Mouse (Mus musculus): Measurements from ENCODE around the gene Tnr. TPM values are rescaled to one million over a fixed set of nuclear protein-coding genes. Genes with fewer than 3 reads are reported as not detected.
A peak's percentile ranks its signal among the peaks of the same experiment; 100 is the strongest.

Tnr gene
- polyA plus RNA-seq, 1 experiment from 2014 or later = not detected

DNA sequence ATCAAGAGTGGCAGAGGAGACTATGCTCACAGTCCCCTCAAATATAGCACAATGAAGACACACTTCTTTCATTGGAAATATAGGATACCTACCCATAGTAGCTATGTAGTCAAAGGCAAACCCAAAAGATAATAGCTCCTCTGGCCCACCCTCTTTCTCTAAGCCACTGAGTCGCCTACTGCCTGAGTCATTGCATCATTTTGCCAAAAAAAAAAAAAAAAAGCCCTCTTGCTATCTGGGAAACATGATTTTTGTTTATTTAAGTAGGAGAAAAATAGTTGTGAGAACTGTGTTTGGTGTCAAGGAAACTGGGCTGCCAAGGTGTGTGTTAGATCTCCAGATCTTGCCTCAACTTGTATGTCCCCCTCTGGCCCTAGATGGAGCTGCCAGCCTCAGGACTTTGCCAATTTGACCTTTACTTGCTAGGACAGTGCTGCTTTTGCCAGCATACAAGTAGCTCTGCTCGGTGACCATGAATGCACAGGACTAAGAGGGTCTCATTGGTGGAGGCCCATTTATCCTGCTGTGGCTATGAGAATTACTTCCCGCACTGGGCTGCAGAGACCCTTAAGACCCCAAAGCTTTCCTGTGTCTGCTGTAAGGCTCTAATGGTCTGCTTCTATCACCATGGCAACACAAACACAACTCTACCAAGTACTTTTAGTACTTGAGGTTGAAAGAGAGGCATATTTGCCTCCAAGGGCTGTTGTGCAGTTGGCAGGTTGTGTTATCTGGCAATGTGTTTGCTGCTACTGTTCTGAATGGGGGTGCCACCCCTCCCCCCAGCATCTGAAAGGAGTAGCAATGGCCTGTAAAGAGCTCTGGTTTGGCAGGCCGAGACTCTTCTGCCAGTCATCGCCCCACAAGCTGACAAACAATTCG is 137.3 kb downstream of the Tnr start:
- Histone ChIP-seq H3K4me3 (no peak overlapping the region), H3K9me3 (replicated peaks) (no peaks in the 10 kb centered on the region), H3K27ac (no peak overlapping the region), H3K4me1 (peaks cover 41% of the 10 kb centered on the region), H3K27me3 (ENCODE audit: low read depth, poor library complexity, severe bottlenecking) (no peaks in the 10 kb centered on the region), H3K36me3 (no peaks in the 10 kb centered on the region)
- no peak for DNase-seq (ENCODE audit: low spot score)
- 69% methylated on average over 6 of the region's 6 CpGs for WGBS

DNA sequence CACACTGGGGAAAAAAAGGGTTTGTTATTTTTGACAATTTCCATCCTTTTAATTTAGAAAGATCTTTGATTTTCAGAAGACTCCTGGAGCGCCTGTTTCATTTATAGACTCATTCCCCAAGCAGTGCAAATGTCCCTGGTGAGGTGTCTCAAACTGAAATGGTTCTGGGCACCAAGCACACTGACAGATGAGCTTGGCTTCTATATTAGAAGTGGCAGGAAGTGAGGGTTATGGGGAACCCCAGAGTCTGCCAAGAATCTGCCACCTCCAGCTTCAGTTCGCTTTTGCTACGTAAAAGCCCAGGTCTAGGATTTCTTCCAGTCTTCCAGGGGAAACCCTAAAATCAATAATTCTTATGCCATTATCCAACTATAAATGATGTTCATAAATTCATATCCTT is 140.9 kb downstream of the Tnr start:
- H3K27me3 ChIP-seq (ENCODE audit: low read depth, poor library complexity, severe bottlenecking) = no peaks in the 10 kb centered on the region

DNA sequence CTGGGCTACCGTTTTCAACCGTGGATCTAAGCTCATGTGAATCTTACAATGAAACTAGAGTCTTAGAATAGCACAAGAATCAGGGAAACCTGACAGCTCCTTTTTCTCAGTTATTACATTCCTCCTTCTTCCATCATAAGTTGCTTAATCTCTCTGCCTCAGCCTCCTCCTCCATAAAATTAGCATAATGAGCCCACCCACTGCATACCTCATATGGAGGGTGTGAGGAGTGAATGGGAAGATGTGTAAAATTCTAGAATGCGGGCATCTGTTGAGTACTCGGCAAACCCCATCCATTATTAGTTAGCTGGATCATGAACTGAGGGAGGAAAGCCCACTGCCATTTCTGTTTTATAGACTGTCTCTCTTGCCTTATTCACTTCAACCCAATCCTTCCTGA is 141.4 kb downstream of the Tnr start:
- Histone ChIP-seq H3K27me3 (ENCODE audit: low read depth, poor library complexity, severe bottlenecking) (no peaks in the 10 kb centered on the region), H3K9me3 (replicated peaks) (no peaks in the 10 kb centered on the region), H3K4me3 (no peak overlapping the region), H3K4me1 (peaks cover 13% of the 10 kb centered on the region), H3K36me3 (no peaks in the 10 kb centered on the region), H3K27ac (no peak overlapping the region)
- 86% methylated on average over 4 of the region's 4 CpGs for WGBS
- DNase-seq (ENCODE audit: low spot score) = no peak

More for the DNA sequence above, 140.9 kb downstream of the Tnr start:
- DNase-seq (ENCODE audit: low spot score) = no peak
- 94% methylated on average over 3 of the region's 3 CpGs for WGBS
- Histone ChIP-seq H3K9me3 (replicated peaks) (no peaks in the 10 kb centered on the region), H3K27ac (no peak overlapping the region), H3K4me1 (peaks cover 13% of the 10 kb centered on the region), H3K4me3 (no peak overlapping the region), H3K36me3 (no peaks in the 10 kb centered on the region)

DNA sequence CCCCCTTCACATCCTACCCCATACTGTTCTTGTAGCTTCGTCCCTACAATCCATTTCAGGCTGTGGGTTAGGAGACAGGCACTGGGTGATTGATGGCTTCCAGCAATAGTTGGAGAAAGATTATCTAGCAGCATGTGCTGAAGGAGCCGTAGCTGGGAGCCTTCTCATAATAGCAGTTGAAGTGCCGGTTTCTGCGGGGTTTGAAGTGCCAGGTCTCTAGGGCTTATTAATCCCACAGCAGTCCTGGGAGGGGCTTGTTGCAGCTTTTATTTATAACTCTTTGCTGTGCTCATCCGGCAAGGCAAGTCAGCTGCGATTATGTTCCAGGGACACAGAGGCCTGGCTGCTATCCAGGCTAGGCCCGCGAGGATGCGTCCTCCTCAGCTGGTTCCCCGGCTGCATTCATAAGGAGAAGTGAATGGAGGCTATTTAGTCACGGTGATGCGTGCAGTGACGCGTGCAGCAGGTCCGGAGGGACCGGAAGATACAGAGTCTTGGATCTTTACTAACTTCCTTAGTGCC is 147.1 kb downstream of the Tnr start:
- Histone ChIP-seq H3K9me3 (replicated peaks) (no peaks in the 10 kb centered on the region), H3K27me3 (ENCODE audit: low read depth, poor library complexity, severe bottlenecking) (no peaks in the 10 kb centered on the region), H3K36me3 (no peaks in the 10 kb centered on the region), H3K4me1 (no peaks in the 10 kb centered on the region), H3K4me3 (no peak overlapping the region), H3K27ac (no peak overlapping the region)
- no peak for DNase-seq (ENCODE audit: low spot score)
- 72% methylated on average over 16 of the region's 16 CpGs for WGBS

DNA sequence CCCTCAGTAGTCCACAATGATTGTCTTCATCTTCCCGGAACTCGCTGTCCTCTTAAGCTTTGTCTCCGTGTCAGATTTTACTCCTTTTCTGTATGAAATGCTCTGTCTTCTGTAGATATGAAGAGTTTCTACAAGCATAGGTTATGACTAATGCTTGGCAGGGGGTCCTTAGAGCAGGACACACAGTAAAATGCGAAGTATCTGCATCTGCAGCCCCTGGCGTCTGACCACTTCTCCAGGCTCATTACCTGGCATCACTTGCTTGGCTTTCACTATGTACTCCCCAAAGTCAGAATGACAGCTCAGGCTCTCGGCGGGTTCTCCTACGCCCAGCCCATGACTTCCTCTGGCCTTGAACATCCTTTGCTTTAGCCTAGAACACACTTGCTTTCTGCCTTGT is 147.6 kb downstream of the Tnr start:
- no peaks in the 10 kb centered on the region for H3K36me3 ChIP-seq
- no peaks in the 10 kb centered on the region for H3K4me1 ChIP-seq
- no peak for DNase-seq (ENCODE audit: low spot score)
- H3K27ac ChIP-seq = no peak overlapping the region
- H3K9me3 ChIP-seq (replicated peaks) = no peaks in the 10 kb centered on the region
- no peaks in the 10 kb centered on the region for H3K27me3 ChIP-seq (ENCODE audit: low read depth, poor library complexity, severe bottlenecking)
- no peak overlapping the region for H3K4me3 ChIP-seq
- 94% methylated on average over 8 of the region's 8 CpGs for WGBS

DNA sequence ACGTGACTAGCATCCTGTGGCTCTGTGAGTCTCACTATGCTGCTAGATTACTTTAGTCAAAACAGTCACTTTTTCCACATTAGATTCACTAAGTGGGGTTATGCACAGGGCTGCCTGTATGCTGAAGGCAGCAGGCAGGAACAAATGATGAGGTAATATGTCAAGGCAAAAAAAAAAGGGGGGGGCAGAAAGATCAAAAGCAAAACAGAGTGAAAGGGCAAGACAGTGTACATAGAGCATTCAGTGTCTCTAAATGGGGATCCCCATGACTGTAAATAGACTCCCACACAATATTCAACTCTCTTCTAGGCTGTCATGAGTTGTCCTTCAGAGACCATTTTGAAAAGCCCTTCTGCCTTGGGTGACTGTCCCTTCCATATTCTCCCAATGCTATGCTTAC is 150.7 kb downstream of the Tnr start:
- no peak overlapping the region for H3K4me3 ChIP-seq
- DNase-seq (ENCODE audit: low spot score) = no peak
- no peak overlapping the region for H3K27ac ChIP-seq
- no peaks in the 10 kb centered on the region for H3K27me3 ChIP-seq (ENCODE audit: low read depth, poor library complexity, severe bottlenecking)
- no peaks in the 10 kb centered on the region for H3K4me1 ChIP-seq
- WGBS = 69% methylated on average over 1 of the region's 1 CpGs
- H3K9me3 ChIP-seq (replicated peaks) = no peaks in the 10 kb centered on the region
- H3K36me3 ChIP-seq = no peaks in the 10 kb centered on the region

DNA sequence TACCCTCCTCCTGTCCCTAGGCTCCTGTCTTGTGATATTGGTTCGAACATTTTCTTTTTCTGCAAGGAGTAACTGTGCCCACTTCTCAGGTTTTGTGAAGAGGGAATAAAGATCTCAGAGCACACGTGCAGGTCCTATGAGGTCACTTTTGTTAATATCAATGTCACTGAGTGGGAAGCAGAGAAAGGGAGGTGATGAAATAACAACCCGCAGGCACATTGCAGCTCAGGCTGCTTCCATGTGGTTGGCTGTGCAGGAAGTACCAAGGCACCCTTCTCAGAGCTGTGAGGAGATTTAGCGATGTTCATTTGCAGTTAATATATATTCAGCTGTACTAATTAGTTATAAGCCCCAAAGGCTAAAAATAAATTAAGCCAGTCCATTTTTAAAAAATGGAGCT is 151.9 kb downstream of the Tnr start:
- Histone ChIP-seq H3K9me3 (replicated peaks) (no peaks in the 10 kb centered on the region), H3K27ac (no peak overlapping the region), H3K4me3 (no peak overlapping the region), H3K27me3 (ENCODE audit: low read depth, poor library complexity, severe bottlenecking) (no peaks in the 10 kb centered on the region), H3K36me3 (no peaks in the 10 kb centered on the region), H3K4me1 (no peaks in the 10 kb centered on the region)
- no peak for DNase-seq (ENCODE audit: low spot score)
- WGBS = 78% methylated on average over 4 of the region's 4 CpGs

DNA sequence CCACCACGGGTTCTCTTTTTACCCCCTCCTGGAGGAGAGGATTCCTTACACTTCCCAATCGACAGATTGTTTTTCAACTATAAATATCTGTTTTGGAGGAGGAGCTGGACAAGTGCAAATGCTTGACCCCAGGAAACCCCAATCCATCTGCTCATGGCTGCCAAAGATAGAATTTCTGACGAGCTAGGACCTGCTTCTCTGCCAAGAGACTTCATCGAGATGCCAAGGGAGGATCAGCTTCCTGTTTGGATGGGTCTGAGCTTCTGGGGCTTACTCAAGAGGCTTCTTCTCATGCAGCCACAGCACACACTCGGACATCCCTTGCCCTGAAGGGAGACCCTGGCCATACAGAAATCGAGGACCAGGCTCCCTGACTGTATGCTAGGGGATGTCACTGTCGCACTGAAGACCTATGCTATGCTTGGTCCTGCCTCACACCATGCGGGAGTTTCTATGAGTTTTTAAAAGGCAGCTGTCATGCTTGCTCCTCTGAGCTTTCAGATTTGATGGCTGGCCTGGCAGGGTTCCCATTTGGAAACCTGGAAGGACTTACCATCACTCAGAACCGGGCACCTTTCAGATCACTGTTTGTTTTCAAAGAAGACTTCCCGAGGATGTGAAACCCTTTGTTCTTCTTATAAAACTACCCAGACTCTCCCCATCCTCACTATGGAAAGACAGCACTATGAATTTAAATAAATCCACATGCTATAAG is 154.8 kb downstream of the Tnr start:
- Histone ChIP-seq H3K4me3 (no peak overlapping the region), H3K4me1 (no peaks in the 10 kb centered on the region), H3K27me3 (ENCODE audit: low read depth, poor library complexity, severe bottlenecking) (no peaks in the 10 kb centered on the region), H3K36me3 (no peaks in the 10 kb centered on the region), H3K9me3 (replicated peaks) (no peaks in the 10 kb centered on the region), H3K27ac (no peak overlapping the region)
- no peak for DNase-seq (ENCODE audit: low spot score)
- WGBS = 78% methylated on average over 10 of the region's 10 CpGs

DNA sequence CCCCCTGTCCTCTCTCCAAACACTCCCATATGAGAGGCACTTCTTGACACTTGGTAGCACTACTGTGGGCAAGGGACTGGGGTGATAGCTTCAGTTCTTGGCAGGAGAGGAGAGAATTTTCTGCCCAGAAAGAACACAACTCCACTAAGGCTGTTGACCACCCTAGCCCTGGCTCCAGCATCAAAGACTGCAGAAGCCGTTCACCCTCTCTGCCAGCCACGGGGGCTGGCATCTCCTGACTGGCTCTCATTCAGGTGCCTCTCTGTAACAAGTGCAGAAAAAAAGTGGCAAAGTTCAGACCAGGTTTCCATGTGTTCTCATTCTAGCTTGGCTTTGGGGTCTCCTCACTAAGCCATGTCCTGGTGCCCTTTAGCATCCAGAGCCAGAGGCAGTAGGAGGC is 157.7 kb downstream of the Tnr start:
- no peak for DNase-seq (ENCODE audit: low spot score)
- H3K27me3 ChIP-seq (ENCODE audit: low read depth, poor library complexity, severe bottlenecking) = no peaks in the 10 kb centered on the region
- no peaks in the 10 kb centered on the region for H3K36me3 ChIP-seq
- H3K4me3 ChIP-seq = no peak overlapping the region
- H3K4me1 ChIP-seq = peaks cover under 1% of the 10 kb centered on the region; the same call in 1 of the 2 replicates
- H3K27ac ChIP-seq = no peak overlapping the region
- no peaks in the 10 kb centered on the region for H3K9me3 ChIP-seq (replicated peaks)
- WGBS = 87% methylated on average over 2 of the region's 2 CpGs

DNA sequence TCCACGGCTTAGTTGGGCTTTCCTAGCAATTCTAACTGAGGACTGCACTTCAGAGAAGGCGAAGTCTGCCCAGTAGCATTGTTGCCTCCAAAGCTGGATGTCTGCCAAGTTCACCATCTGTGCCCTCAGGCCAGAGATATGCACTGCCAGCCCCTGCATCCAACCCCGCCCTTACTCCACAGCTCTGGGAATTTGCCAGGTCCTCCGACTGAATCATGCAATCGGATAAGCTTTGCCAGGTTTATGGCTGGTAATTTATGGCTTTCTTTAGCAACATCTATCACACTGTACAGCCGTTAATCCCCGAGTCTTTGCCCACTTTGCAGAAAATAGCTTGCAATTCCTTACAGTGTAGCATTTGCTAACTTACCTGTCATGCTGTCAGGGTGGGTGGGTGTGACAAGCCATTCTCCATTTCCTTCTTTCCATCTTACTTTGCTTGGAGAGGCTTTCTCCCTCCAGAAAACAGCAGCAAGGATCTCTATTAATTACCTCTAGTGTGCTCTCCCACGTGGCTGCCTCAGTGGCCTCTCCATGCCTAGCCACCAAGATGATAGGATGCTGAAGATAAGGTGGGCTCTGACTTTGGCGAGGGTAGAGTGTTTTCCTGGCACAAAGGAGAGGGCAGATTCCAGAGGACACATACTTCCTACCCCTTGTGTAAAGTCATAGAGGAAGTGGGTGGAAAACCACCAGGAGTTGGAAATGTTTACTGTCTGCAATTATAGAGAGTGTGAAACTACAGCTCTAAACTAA is 163.1 kb downstream of the Tnr start:
- no peak for DNase-seq (ENCODE audit: low spot score)
- Histone ChIP-seq H3K4me1 (peaks cover 6% of the 10 kb centered on the region; the same call in 1 of the 2 replicates), H3K9me3 (replicated peaks) (no peaks in the 10 kb centered on the region), H3K36me3 (no peaks in the 10 kb centered on the region), H3K27me3 (ENCODE audit: low read depth, poor library complexity, severe bottlenecking) (no peaks in the 10 kb centered on the region), H3K27ac (no peak overlapping the region), H3K4me3 (no peak overlapping the region)
- 53% methylated on average over 9 of the region's 9 CpGs for WGBS

DNA sequence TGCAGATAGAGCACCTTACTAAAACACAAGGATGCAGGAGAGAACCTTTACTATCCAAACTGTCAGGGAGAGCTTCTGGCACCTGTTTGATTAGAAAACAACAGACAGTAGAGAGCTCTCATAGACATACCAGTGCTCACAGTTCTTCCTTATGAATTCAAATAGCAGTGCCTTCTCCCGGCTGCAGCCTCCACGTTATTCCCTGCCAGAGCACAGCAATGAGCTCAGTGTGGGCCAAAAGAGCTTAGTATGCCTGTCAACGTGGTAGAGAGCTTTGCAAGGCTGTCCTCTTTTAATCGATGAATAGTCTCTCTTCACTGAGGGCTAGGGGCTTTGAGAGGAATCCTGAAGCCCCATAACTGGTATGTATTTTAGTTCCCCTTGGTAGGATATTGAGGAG is 173.1 kb downstream of the Tnr start:
- no peaks in the 10 kb centered on the region for H3K9me3 ChIP-seq (replicated peaks)
- H3K27ac ChIP-seq = no peak overlapping the region
- 69% methylated on average over 4 of the region's 4 CpGs for WGBS

DNA sequence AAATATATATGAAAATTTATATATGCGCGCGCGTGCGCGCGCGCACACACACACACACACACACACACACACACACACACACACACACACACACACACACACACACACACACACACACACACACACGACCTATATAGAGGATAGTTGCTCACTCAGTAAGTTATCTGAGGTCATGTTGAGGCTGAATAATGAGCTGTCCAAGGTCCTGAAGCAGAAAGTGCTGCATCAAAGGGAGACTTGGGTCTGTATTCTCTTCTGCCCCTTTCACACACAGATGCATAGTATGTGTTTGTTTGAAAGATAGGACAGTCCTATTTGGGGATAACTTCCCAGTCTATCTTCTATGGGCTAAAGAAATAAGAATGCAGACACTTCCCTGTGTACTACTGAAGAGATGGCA is 178.5 kb downstream of the Tnr start:
- 89% methylated on average over 8 of the region's 9 CpGs for WGBS
- Histone ChIP-seq H3K27ac (no peak overlapping the region), H3K36me3 (no peaks in the 10 kb centered on the region), H3K9me3 (replicated peaks) (no peaks in the 10 kb centered on the region), H3K4me1 (no peaks in the 10 kb centered on the region), H3K4me3 (no peak overlapping the region), H3K27me3 (ENCODE audit: low read depth, poor library complexity, severe bottlenecking) (no peaks in the 10 kb centered on the region)
- peak; percentile 47 for DNase-seq (ENCODE audit: low spot score)

More for the DNA sequence above, 173.1 kb downstream of the Tnr start:
- Histone ChIP-seq H3K4me1 (no peaks in the 10 kb centered on the region), H3K27me3 (ENCODE audit: low read depth, poor library complexity, severe bottlenecking) (no peaks in the 10 kb centered on the region), H3K36me3 (no peaks in the 10 kb centered on the region), H3K4me3 (no peak overlapping the region)
- no peak for DNase-seq (ENCODE audit: low spot score)

DNA sequence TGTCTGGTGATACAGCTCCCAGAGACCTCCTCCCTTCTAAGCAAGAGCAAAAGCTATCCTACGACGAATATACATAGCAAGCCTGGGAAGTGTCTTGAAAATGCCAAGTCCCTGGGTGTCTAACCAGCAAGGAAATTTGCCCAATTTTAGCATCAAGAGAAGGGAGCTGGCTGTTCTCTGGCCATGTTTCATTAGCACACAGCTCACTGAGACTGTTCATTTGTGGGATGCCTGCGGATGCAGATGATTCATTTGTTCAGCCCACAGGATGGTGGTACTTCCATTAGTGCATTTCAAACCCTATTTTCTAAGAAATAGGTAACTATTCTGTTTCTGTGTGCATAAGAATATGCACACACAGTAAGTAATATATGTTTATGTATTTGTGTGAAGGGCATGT is 181.4 kb downstream of the Tnr start:
- 94% methylated on average over 3 of the region's 3 CpGs for WGBS
- Histone ChIP-seq H3K4me1 (no peaks in the 10 kb centered on the region), H3K36me3 (no peaks in the 10 kb centered on the region)

More for the DNA sequence above, 181.4 kb downstream of the Tnr start:
- Histone ChIP-seq H3K4me3 (no peak overlapping the region), H3K27me3 (ENCODE audit: low read depth, poor library complexity, severe bottlenecking) (no peaks in the 10 kb centered on the region), H3K9me3 (replicated peaks) (no peaks in the 10 kb centered on the region), H3K27ac (no peak overlapping the region)
- no peak for DNase-seq (ENCODE audit: low spot score)
